Mouse (Mus musculus): ENCODE data around the gene Ush2a. TPM values are rescaled to one million over a fixed set of nuclear protein-coding genes. Genes with fewer than 3 reads are reported as not detected.

Gene Ush2a
- total and polyA plus RNA-seq, 2 experiments = under 0.01 TPM

- Histone ChIP-seq H3K27ac (replicated peaks; ENCODE audit: insufficient read depth, low read depth, low read length) (no peak overlapping the region), H3K9ac (ENCODE audit: low read depth, low read length) (no peak overlapping the region), H3K79me2 (ENCODE audit: control insufficient read depth, insufficient read depth, low read length) (no peaks in the 10 kb centered on the region), H3K27me3 (ENCODE audit: control insufficient read depth, insufficient read depth, low read length) (no peaks in the 10 kb centered on the region), H3K36me3 (ENCODE audit: control insufficient read depth, insufficient read depth, low read length) (no peaks in the 10 kb centered on the region), H3K4me1 (ENCODE audit: control insufficient read depth, insufficient read depth, low read length) (no peaks in the 10 kb centered on the region), H3K4me3 (ENCODE audit: insufficient read depth, low read depth, low read length) (no peak overlapping the region)
- no peak for DNase-seq (ENCODE audit: extremely low read depth, low read depth, low spot score)
- no peak for TF ChIP-seq POLR2A (IDR thresholded peaks at IDR 0.05; ENCODE audit: extremely low read depth, insufficient read depth, low read length)
- TF ChIP-seq CTCF (IDR thresholded peaks at IDR 0.05; ENCODE audit: low read depth, low read length) = no peak
- 86% methylated on average over 5 of the region's 5 CpGs for WGBS
Observed at GRCm38 (mm10) chr1:188566229-188566628, 304.4 kb downstream of the Ush2a start.

GRCm38 (mm10) chr1:188567486-188567885 lies 305.7 kb downstream of the Ush2a start:
- Histone ChIP-seq H3K9ac (ENCODE audit: low read depth, low read length) (no peak overlapping the region), H3K4me3 (ENCODE audit: insufficient read depth, low read depth, low read length) (no peak overlapping the region), H3K79me2 (ENCODE audit: control insufficient read depth, insufficient read depth, low read length) (no peaks in the 10 kb centered on the region), H3K27me3 (ENCODE audit: control insufficient read depth, insufficient read depth, low read length) (no peaks in the 10 kb centered on the region), H3K27ac (replicated peaks; ENCODE audit: insufficient read depth, low read depth, low read length) (no peak overlapping the region), H3K4me1 (ENCODE audit: control insufficient read depth, insufficient read depth, low read length) (no peaks in the 10 kb centered on the region), H3K36me3 (ENCODE audit: control insufficient read depth, insufficient read depth, low read length) (no peaks in the 10 kb centered on the region)
- DNase-seq (ENCODE audit: extremely low read depth, low read depth, low spot score) = no peak
- TF ChIP-seq POLR2A (IDR thresholded peaks at IDR 0.05; ENCODE audit: extremely low read depth, insufficient read depth, low read length) (no peak), CTCF (IDR thresholded peaks at IDR 0.05; ENCODE audit: low read depth, low read length) (no peak)
- 84% methylated on average over 4 of the region's 4 CpGs for WGBS

DNA sequence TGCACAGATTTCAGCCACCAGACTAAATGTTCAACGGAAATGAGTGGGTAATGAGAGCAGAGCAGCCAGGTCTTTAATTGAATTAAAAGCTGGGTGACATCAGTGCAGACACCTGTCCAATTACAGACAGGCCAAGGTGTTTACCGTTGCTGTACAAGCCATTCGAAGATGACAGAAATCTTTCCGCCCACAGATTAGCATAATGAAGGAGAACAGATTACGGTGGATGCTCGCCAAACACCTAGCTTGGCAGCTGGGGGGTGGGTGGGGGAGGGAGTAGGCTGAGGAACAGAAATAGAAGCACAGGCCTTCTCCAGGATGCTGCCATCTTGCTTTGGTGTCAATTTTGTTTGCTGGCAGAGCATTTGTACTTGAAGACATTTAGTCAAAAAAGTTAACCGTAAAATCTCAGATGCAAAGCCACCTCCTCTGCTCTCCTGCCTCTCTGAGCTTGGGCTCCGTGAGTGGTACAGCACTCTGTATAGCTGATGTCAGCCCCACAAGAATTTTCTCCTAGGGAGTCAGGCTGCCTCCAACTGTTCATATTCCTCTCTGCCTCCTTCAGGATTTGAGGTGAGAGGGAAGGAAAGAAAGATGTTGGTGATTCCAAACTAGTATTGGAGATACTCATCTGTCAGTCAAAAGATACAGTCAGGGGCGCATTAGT lies 306.6 kb downstream of the Ush2a start:
- Histone ChIP-seq H3K79me2 (ENCODE audit: control insufficient read depth, insufficient read depth, low read length) (no peaks in the 10 kb centered on the region), H3K4me3 (ENCODE audit: insufficient read depth, low read depth, low read length) (no peak overlapping the region), H3K4me1 (ENCODE audit: control insufficient read depth, insufficient read depth, low read length) (no peaks in the 10 kb centered on the region), H3K9ac (ENCODE audit: low read depth, low read length) (no peak overlapping the region), H3K36me3 (ENCODE audit: control insufficient read depth, insufficient read depth, low read length) (no peaks in the 10 kb centered on the region), H3K27me3 (ENCODE audit: control insufficient read depth, insufficient read depth, low read length) (no peaks in the 10 kb centered on the region), H3K27ac (replicated peaks; ENCODE audit: insufficient read depth, low read depth, low read length) (no peak overlapping the region)
- TF ChIP-seq POLR2A (IDR thresholded peaks at IDR 0.05; ENCODE audit: extremely low read depth, insufficient read depth, low read length) (no peak), CTCF (IDR thresholded peaks at IDR 0.05; ENCODE audit: low read depth, low read length) (no peak)
- no peak for DNase-seq (ENCODE audit: extremely low read depth, low read depth, low spot score)
- WGBS = 91% methylated on average over 9 of the region's 9 CpGs

DNA sequence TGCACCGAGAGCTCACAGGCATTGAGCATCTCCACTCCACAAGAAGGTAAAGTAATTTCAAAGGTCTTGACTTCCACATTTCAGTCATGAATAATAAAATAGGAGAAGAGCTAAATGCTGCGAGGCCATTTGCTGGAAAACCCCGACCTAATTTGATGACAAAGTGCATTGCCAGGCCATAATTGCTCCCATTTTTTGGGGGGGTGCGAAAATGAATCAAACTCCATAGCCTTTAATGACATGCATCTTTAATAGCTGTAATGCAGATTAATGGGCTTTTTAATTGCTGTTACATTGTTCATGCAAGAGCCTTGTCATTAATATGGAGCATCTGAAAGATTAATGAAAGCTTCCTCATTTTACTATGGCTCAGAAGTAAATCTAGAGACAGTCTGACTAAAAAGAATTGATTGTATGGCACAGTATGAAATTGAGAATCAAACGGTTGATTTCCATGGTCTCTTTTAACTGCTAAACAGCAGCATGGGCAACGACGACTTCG lies 314.5 kb downstream of the Ush2a start:
- H3K27me3 ChIP-seq (ENCODE audit: control insufficient read depth, insufficient read depth, low read length) = no peaks in the 10 kb centered on the region
- H3K9ac ChIP-seq (ENCODE audit: low read depth, low read length) = no peak overlapping the region
- DNase-seq (ENCODE audit: extremely low read depth, low read depth, low spot score) = no peak
- H3K36me3 ChIP-seq (ENCODE audit: control insufficient read depth, insufficient read depth, low read length) = no peaks in the 10 kb centered on the region
- 87% methylated on average over 8 of the region's 8 CpGs for WGBS
- TF ChIP-seq CTCF (IDR thresholded peaks at IDR 0.05; ENCODE audit: low read depth, low read length) = no peak
- no peak for TF ChIP-seq POLR2A (IDR thresholded peaks at IDR 0.05; ENCODE audit: extremely low read depth, insufficient read depth, low read length)
- no peaks in the 10 kb centered on the region for H3K4me1 ChIP-seq (ENCODE audit: control insufficient read depth, insufficient read depth, low read length)
- no peak overlapping the region for H3K27ac ChIP-seq (replicated peaks; ENCODE audit: insufficient read depth, low read depth, low read length)
- H3K79me2 ChIP-seq (ENCODE audit: control insufficient read depth, insufficient read depth, low read length) = no peaks in the 10 kb centered on the region
- H3K4me3 ChIP-seq (ENCODE audit: insufficient read depth, low read depth, low read length) = no peak overlapping the region

DNA sequence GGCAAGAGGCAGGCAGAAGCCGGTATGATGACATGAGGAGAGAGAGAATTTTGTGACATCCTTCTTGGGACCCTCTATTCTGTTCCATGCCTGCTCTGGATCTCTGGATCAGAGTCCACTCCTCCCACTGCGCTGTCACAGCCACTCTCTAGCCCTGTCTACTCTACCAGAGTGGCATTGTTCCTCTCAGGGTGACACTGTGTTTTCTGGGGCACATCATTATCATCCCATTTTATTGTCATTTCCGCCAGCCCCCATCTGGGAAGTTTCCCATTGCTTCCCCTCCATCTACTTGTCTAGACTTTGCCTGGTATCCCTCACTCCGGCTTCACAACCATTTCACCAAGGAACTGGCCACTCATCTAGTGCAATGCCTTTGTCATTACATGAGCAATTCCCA lies 315.6 kb downstream of the Ush2a start:
- WGBS = 78% methylated on average over 4 of the region's 4 CpGs
- Histone ChIP-seq H3K4me1 (ENCODE audit: control insufficient read depth, insufficient read depth, low read length) (no peaks in the 10 kb centered on the region), H3K36me3 (ENCODE audit: control insufficient read depth, insufficient read depth, low read length) (no peaks in the 10 kb centered on the region), H3K4me3 (ENCODE audit: insufficient read depth, low read depth, low read length) (no peak overlapping the region), H3K9ac (ENCODE audit: low read depth, low read length) (no peak overlapping the region), H3K27ac (replicated peaks; ENCODE audit: insufficient read depth, low read depth, low read length) (no peak overlapping the region), H3K79me2 (ENCODE audit: control insufficient read depth, insufficient read depth, low read length) (no peaks in the 10 kb centered on the region), H3K27me3 (ENCODE audit: control insufficient read depth, insufficient read depth, low read length) (no peaks in the 10 kb centered on the region)
- DNase-seq (ENCODE audit: extremely low read depth, low read depth, low spot score) = no peak
- TF ChIP-seq POLR2A (IDR thresholded peaks at IDR 0.05; ENCODE audit: extremely low read depth, insufficient read depth, low read length) (no peak), CTCF (IDR thresholded peaks at IDR 0.05; ENCODE audit: low read depth, low read length) (no peak)

DNA sequence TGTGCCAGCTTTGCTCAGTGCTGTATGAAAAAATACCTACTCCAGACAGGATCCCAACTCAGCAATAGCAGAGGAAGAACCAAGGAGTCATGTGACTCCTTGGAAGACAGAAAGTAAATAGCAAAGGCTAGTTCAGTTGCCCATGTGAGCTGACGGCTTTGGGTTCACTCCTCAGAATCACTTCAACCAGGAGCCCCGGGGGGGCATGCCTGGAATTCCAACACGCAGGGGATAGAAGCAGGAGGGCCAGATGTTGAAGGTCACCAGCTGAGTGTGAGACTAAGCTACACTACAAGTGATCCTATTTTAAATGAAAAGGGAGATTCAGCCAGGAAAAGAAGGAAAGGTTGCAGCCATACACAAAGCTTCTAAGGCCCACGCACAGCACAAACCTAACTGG lies 319.3 kb downstream of the Ush2a start:
- H3K9ac ChIP-seq (ENCODE audit: low read depth, low read length) = no peak overlapping the region
- H3K36me3 ChIP-seq (ENCODE audit: control insufficient read depth, insufficient read depth, low read length) = no peaks in the 10 kb centered on the region
- H3K4me1 ChIP-seq (ENCODE audit: control insufficient read depth, insufficient read depth, low read length) = no peaks in the 10 kb centered on the region
- DNase-seq (ENCODE audit: extremely low read depth, low read depth, low spot score) = no peak
- no peaks in the 10 kb centered on the region for H3K79me2 ChIP-seq (ENCODE audit: control insufficient read depth, insufficient read depth, low read length)
- H3K27ac ChIP-seq (replicated peaks; ENCODE audit: insufficient read depth, low read depth, low read length) = no peak overlapping the region
- no peaks in the 10 kb centered on the region for H3K27me3 ChIP-seq (ENCODE audit: control insufficient read depth, insufficient read depth, low read length)
- WGBS = 57% methylated on average over 4 of the region's 4 CpGs
- no peak for TF ChIP-seq CTCF (IDR thresholded peaks at IDR 0.05; ENCODE audit: low read depth, low read length)
- TF ChIP-seq POLR2A (IDR thresholded peaks at IDR 0.05; ENCODE audit: extremely low read depth, insufficient read depth, low read length) = no peak
- H3K4me3 ChIP-seq (ENCODE audit: insufficient read depth, low read depth, low read length) = no peak overlapping the region
